Mouse (Mus musculus) brain, embryonic 14.5 days (tissue): Measurements from ENCODE around the gene Tdrd3.

ENCODE experiments used
- CTCF ChIP-seq: fragments of 200-500 bp; IDR thresholded peaks from 2 replicates; pipeline ENCODE4 v1.5.1; 2012; ENCODE audit warnings: inconsistent platforms, mild to moderate bottlenecking, moderate library complexity, borderline replicate concordance; ENCODE audit not compliant: insufficient read depth, insufficient read length; ENCODE audit errors: extremely low read depth
- POLR2A ChIP-seq: fragments of 200-500 bp; IDR thresholded peaks from 2 replicates; pipeline ENCODE4 v1.6.1; 2012; ENCODE audit warnings: mild to moderate bottlenecking, inconsistent platforms, borderline replicate concordance; ENCODE audit not compliant: poor library complexity, insufficient read depth, insufficient read length, severe bottlenecking; ENCODE audit errors: extremely low read depth

GRCm38 (mm10) chr14:87396643-87397042, 19.8 kb upstream of the Tdrd3 start:
- no peak for TF ChIP-seq CTCF
- TF ChIP-seq POLR2A = no peak
